Mouse (Mus musculus) kidney, adult 2 months (tissue): ENCODE results near the gene Fam136a. TPM values are rescaled to one million over a fixed set of nuclear protein-coding genes. Genes with fewer than 3 reads are reported as not detected.

Source experiments
- DNase-seq: peaks from one replicate; pipeline ENCODE4 v3.0.0; 2021
- H3K27ac ChIP-seq: fragments of 200-500 bp; 2 replicates; pipeline ENCODE4 v1.5.1; 2012; ENCODE audit warnings: low read depth, low read length, control low read depth, inconsistent platforms; ENCODE audit not compliant: insufficient read depth
- H3K27me3 ChIP-seq: fragments of 200-500 bp; replicated peaks from 2 replicates; pipeline ENCODE4 v1.6.1; 2012; ENCODE audit warnings: mild to moderate bottlenecking, moderate library complexity, low read length, inconsistent platforms; ENCODE audit not compliant: control insufficient read depth, insufficient read depth
- H3K36me3 ChIP-seq: fragments of 200-500 bp; 2 replicates; pipeline ENCODE4 v1.6.1; 2012; ENCODE audit warnings: mild to moderate bottlenecking, moderate library complexity, low read length, inconsistent platforms; ENCODE audit not compliant: control insufficient read depth, insufficient read depth
- H3K4me1 ChIP-seq: fragments of 200-500 bp; 2 replicates; pipeline ENCODE4 v1.6.1; 2011; ENCODE audit warnings: low read length; ENCODE audit not compliant: control insufficient read depth, insufficient read depth
- H3K4me3 ChIP-seq: fragments of 200-500 bp; 2 replicates; pipeline ENCODE4 v1.5.1; 2011; ENCODE audit warnings: mild to moderate bottlenecking, low read depth, low read length, control low read depth; ENCODE audit not compliant: insufficient read depth
- CTCF ChIP-seq: fragments of 200-500 bp; conservative IDR thresholded peaks from 2 replicates; pipeline ENCODE4 v1.5.1; 2011; ENCODE audit warnings: low read depth, mild to moderate bottlenecking, control low read depth, low read length, moderate library complexity, mixed read lengths; ENCODE audit not compliant: insufficient read depth, insufficient read length
- POLR2A ChIP-seq: fragments of 200-500 bp; IDR thresholded peaks from one replicate; pipeline ENCODE4 v1.6.1; 2011; ENCODE audit warnings: low read depth, low read length, control low read depth
- WGBS: fragments of 180-500 bp; shearing (Covaris S2); methylation state at CpG from one replicate; pipeline ENCODE4 v1.1.7; 2018; 5-methylcytosine and 5-hydroxymethylcytosine counted together
- polyA plus RNA-seq: library from polyadenylated mRNA; depleted of rRNA; stranded (reverse); fragments of >200 nt; gene quantifications from 2 replicates; pipeline ENCODE4 v1.2.3, GENCODE M21; 2012

The Fam136a gene
- polyA plus RNA-seq, 1 experiment, result 19.7 TPM

- WGBS, result 37% methylated on average over 7 of the region's 7 CpGs
- H3K27me3 ChIP-seq, result no peaks in the 10 kb centered on the region
- H3K4me3 ChIP-seq, result no peak overlapping the region
- DNase-seq, result peak; percentile 28
- H3K36me3 ChIP-seq, result no peaks in the 10 kb centered on the region
- H3K4me1 ChIP-seq, result no peaks in the 10 kb centered on the region
- no peak for TF ChIP-seq POLR2A
- TF ChIP-seq CTCF, result peak; percentile 60
- H3K27ac ChIP-seq, result no peak overlapping the region
Observed at GRCm38 (mm10) chr6:86349257-86349656, 16.2 kb upstream of the Fam136a start.

GRCm38 (mm10) chr6:86354948-86355347 lies 10.5 kb upstream of the Fam136a start:
- WGBS, result 90% methylated on average over 3 of the region's 3 CpGs
- Histone ChIP-seq H3K36me3 (no peaks in the 10 kb centered on the region), H3K4me3 (no peak overlapping the region), H3K27me3 (no peaks in the 10 kb centered on the region), H3K27ac (no peak overlapping the region), H3K4me1 (no peaks in the 10 kb centered on the region)
- TF ChIP-seq POLR2A, result no peak
- TF ChIP-seq CTCF, result no peak; the same call in 1 of the 2 replicates
- no peak for DNase-seq

- no peak for TF ChIP-seq CTCF
- no peak for TF ChIP-seq POLR2A
- WGBS, result 58% methylated on average over 9 of the region's 9 CpGs
- Histone ChIP-seq H3K4me1 (peaks cover 4% of the 10 kb centered on the region; the same call in 1 of the 2 replicates), H3K27me3 (no peaks in the 10 kb centered on the region), H3K27ac (no peak overlapping the region), H3K36me3 (no peaks in the 10 kb centered on the region), H3K4me3 (no peak overlapping the region)
- no peak for DNase-seq
Observed at GRCm38 (mm10) chr6:86356956-86357355, 8.5 kb upstream of the Fam136a start.

GRCm38 (mm10) chr6:86360691-86361090 lies 4.8 kb upstream of the Fam136a start:
- H3K27ac ChIP-seq, result no peak overlapping the region
- no peak overlapping the region for H3K4me3 ChIP-seq
- TF ChIP-seq POLR2A, result no peak
- TF ChIP-seq CTCF, result no peak
- peak; percentile 86 for DNase-seq
- no peaks in the 10 kb centered on the region for H3K27me3 ChIP-seq
- no peaks in the 10 kb centered on the region for H3K36me3 ChIP-seq
- 32% methylated on average over 7 of the region's 7 CpGs for WGBS
- peaks cover 4% of the 10 kb centered on the region; the same call in 1 of the 2 replicates for H3K4me1 ChIP-seq

GRCm38 (mm10) chr6:86361373-86361772 lies 4.1 kb upstream of the Fam136a start:
- no peaks in the 10 kb centered on the region for H3K36me3 ChIP-seq
- no peaks in the 10 kb centered on the region for H3K27me3 ChIP-seq
- H3K4me1 ChIP-seq, result peaks cover 7% of the 10 kb centered on the region; the same call in 1 of the 2 replicates
- H3K4me3 ChIP-seq, result no peak overlapping the region
- 89% methylated on average over 7 of the region's 7 CpGs for WGBS
- no peak overlapping the region for H3K27ac ChIP-seq
- DNase-seq, result no peak
- no peak for TF ChIP-seq CTCF
- TF ChIP-seq POLR2A, result no peak

GRCm38 (mm10) chr6:86364442-86365141 lies 854 bp upstream of the Fam136a start:
- peaks cover 11% of the 10 kb centered on the region; the same call in 1 of the 2 replicates for H3K4me1 ChIP-seq
- under 1% methylated on average over 17 of the region's 17 CpGs for WGBS
- TF ChIP-seq CTCF (peak; percentile 92), POLR2A (no peak)
- no peak overlapping the region for H3K27ac ChIP-seq
- H3K36me3 ChIP-seq, result no peaks in the 10 kb centered on the region
- H3K27me3 ChIP-seq, result no peaks in the 10 kb centered on the region
- peak overlapping the region; percentile 59 for H3K4me3 ChIP-seq
- DNase-seq, result peak; percentile 84

GRCm38 (mm10) chr6:86366125-86366852 lies 843 bp downstream of the Fam136a start:
- TF ChIP-seq CTCF (no peak), POLR2A (no peak)
- Histone ChIP-seq H3K4me1 (peaks cover 14% of the 10 kb centered on the region), H3K27ac (peak overlapping the region; percentile 73), H3K27me3 (no peaks in the 10 kb centered on the region), H3K4me3 (peak overlapping the region; percentile 63), H3K36me3 (no peaks in the 10 kb centered on the region)
- 33% methylated on average over 25 of the region's 25 CpGs for WGBS
- DNase-seq, result peak; percentile 81
